Mouse (Mus musculus) midbrain, embryonic 16.5 days (tissue): ENCODE measurements around the gene Nlrp4c. TPM values are rescaled to one million over a fixed set of nuclear protein-coding genes. Genes with fewer than 3 reads are reported as not detected.
A peak's percentile ranks its signal among the peaks of the same experiment; 100 is the strongest.

ENCODE experiments used
- ATAC-seq: fragments of 200-750 bp; cut with Nextera tagmentation; 2 replicates; pipeline ENCODE4 v1.8.0; 2017; ENCODE audit warnings: moderate TSS enrichment
- H3K27ac ChIP-seq: fragments of 300-500 bp; sonication (generic); 2 replicates; pipeline ENCODE4 v1.5.1; 2014; ENCODE audit warnings: mild to moderate bottlenecking, low read length, mixed read lengths
- H3K27me3 ChIP-seq: fragments of 300-500 bp; sonication (generic); 2 replicates; pipeline ENCODE4 v1.6.1; 2014; ENCODE audit warnings: low read depth, low read length, mixed read lengths; ENCODE audit not compliant: control insufficient read depth, insufficient read depth
- H3K36me3 ChIP-seq: fragments of 300-500 bp; sonication (generic); 2 replicates; pipeline ENCODE4 v1.6.1; 2014; ENCODE audit warnings: mild to moderate bottlenecking, low read length, moderate library complexity, mixed read lengths; ENCODE audit not compliant: control insufficient read depth, insufficient read depth
- H3K4me1 ChIP-seq: fragments of 300-500 bp; sonication (generic); 2 replicates; pipeline ENCODE4 v1.6.1; 2014; ENCODE audit warnings: mild to moderate bottlenecking, low read length, mixed read lengths; ENCODE audit not compliant: control insufficient read depth, insufficient read depth
- H3K4me2 ChIP-seq: fragments of 300-500 bp; sonication (generic); 2 replicates; pipeline ENCODE4 v1.6.1; 2014; ENCODE audit warnings: mild to moderate bottlenecking, low read length, mixed read lengths
- H3K4me3 ChIP-seq: fragments of 300-500 bp; sonication (generic); 2 replicates; pipeline ENCODE4 v1.5.1; 2014; ENCODE audit warnings: low read depth, mild to moderate bottlenecking, low read length, moderate library complexity, mixed read lengths
- H3K9ac ChIP-seq: fragments of 300-500 bp; sonication (generic); 2 replicates; pipeline ENCODE4 v1.6.1; 2014; ENCODE audit warnings: low read depth, low read length, mixed read lengths
- H3K9me3 ChIP-seq: fragments of 300-500 bp; sonication (generic); replicated peaks from 2 replicates; pipeline ENCODE4 v1.6.1; 2014; ENCODE audit warnings: mild to moderate bottlenecking, low read length, mixed read lengths; ENCODE audit not compliant: control insufficient read depth, poor library complexity, severe bottlenecking
- WGBS: fragments of 180-500 bp; shearing (Covaris S2); extraction: QIAGEN DNeasy Blood & Tissue Kit; methylation state at CpG from one replicate; pipeline ENCODE4 v1.1.7; 2014; 5-methylcytosine and 5-hydroxymethylcytosine counted together
- polyA plus RNA-seq: library from polyadenylated mRNA; unstranded; fragments of >200 nt; fragmentation: Nextera tagmentation; extraction: Ambion mirVana; gene quantifications from 2 replicates; pipeline ENCODE4 v1.2.1, GENCODE M21; 2015

Gene Nlrp4c
- polyA plus RNA-seq, 1 experiment from 2014 or later: not detected

DNA sequence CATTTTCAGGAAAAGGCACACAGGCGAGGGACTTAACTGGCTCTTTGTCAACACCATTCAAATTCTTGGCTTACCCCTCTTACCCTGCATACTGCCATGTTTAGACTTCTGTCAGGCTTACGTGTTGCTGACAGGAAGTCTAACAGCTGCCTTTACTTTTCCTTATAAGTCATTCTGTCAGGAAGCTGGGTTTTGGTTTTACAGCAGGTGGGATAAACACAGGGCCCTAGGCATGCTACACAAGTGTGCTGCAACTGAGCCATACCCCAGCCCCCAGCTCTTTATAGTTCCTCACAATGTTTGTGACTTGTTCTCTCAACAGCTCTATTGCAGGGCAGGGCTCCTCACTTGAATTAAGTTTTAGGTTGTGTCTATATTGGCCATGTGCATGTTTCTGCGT lies 94.3 kb downstream of the Nlrp4c start:
- no peaks in the 10 kb centered on the region for H3K27me3 ChIP-seq
- 88% methylated on average over 3 of the region's 3 CpGs for WGBS
- no peaks in the 10 kb centered on the region; the same call in 1 of the 2 replicates for H3K36me3 ChIP-seq
- H3K9ac ChIP-seq: no peak overlapping the region
- H3K4me2 ChIP-seq: no peak overlapping the region
- H3K4me1 ChIP-seq: peaks cover 4% of the 10 kb centered on the region; the same call in 1 of the 2 replicates
- no peak overlapping the region for H3K4me3 ChIP-seq
- H3K9me3 ChIP-seq: no peaks in the 10 kb centered on the region
- no peak for ATAC-seq
- H3K27ac ChIP-seq: no peak overlapping the region

DNA sequence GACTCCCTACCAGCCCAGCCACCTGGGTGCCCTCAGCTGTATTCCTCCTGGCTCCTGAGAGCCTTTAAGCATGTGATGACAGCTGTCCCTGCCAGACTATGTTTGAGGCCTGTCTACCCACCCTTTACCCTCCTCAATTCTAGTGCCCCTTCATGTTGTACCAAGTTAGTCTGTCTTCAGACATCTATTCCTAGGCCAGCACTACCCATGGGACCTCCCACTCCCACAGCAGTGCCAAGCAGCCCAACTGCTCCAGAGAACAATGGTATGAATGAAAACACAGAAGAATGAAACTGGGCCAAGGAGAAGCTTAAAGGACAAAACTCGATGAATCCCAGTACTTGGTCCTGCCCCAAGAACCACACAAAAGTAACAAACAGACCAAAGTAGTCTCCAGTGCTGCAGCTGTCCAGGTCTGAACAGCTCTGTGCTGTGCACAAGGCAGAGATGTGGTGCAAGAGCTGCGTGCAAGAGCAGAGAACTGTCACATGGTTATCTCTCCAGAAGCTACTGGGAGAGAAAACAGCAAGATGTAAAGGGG lies 99.1 kb downstream of the Nlrp4c start:
- H3K36me3 ChIP-seq: no peaks in the 10 kb centered on the region
- H3K4me1 ChIP-seq: peaks cover 7% of the 10 kb centered on the region; the same call in 1 of the 2 replicates
- H3K9ac ChIP-seq: no peak overlapping the region
- no peaks in the 10 kb centered on the region for H3K9me3 ChIP-seq
- H3K4me3 ChIP-seq: no peak overlapping the region
- H3K4me2 ChIP-seq: no peak overlapping the region
- peak; percentile 47; the same call in 1 of the 2 replicates for ATAC-seq
- H3K27me3 ChIP-seq: no peaks in the 10 kb centered on the region
- WGBS: 80% methylated on average over 2 of the region's 2 CpGs
- no peak overlapping the region for H3K27ac ChIP-seq

DNA sequence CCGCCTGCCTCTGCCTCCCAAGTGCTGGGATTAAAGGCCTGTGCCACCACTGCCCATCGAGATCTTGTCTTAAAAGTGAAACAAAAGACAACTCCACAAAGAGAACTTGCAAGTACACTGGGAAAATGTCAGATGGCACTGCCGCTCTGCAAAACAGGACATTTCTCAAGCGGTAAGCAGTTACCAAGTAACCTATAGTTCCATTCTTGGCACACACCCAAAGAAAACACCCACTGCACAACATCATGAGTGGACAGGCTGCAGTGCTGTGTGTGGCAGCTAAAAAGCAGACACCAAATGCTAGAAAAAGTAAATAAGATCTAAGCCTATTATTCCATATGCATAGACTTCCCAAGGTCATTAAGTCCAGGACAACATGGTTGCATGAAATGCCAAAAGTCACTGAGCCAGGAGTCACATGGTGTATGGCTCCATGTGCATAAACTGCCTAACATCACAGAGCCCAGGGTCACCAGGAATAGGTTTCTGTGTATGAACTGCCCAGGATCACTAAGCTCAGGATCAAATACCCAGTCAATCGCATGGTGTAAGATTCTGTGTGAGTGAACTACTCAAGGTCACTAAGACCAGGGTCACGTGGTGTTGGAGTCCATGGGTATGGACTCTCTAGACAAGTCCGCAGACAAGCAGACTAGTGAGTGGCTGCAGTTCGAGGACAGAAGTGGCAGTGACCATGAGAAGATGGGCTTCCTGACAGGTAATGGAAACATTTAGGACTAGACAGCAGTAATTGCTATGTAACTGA lies 100.6 kb downstream of the Nlrp4c start:
- peaks cover 7% of the 10 kb centered on the region; the same call in 1 of the 2 replicates for H3K4me1 ChIP-seq
- ATAC-seq: no peak
- H3K4me3 ChIP-seq: no peak overlapping the region
- H3K27me3 ChIP-seq: no peaks in the 10 kb centered on the region
- no peaks in the 10 kb centered on the region for H3K9me3 ChIP-seq
- H3K36me3 ChIP-seq: no peaks in the 10 kb centered on the region
- no peak overlapping the region for H3K4me2 ChIP-seq
- no peak overlapping the region for H3K9ac ChIP-seq
- 84% methylated on average over 8 of the region's 8 CpGs for WGBS
- no peak overlapping the region for H3K27ac ChIP-seq

DNA sequence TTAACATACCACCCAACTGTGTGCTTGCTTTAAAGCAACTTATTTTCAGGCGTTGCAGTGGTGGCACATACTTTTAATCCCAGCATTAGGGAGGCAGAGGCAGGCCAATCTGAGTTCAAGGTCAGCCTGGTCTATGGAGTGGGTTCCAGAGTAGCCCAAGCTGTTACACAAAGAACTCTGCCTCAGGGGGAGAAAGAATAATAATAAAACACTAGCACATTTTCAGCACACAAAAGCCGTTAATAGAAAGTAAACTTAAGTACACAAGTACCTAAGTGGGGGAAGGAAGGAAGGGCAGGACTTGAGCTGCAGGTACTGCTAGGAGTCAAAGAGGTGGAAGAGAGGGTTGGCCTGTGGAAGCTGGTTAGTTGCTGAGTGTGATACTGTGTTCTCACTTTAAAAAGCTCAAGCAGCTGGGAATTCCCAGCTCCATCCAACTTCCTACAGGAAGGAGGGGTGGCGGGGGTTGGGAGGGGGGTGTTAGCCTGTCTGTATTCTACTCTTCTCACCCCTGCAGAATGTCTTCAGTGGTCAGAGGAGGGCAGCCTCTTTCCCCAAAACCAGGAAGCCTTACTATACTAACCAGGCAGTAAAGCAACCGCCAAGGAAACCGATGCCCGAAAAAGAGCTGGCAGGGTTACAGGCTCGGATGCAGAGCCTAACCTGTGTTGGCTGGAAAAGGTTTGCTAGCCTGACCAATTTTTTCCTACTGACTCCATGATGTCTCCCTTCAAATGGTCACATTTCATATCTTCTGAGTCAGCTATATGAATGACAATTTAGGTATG lies 101.4 kb downstream of the Nlrp4c start:
- no peak for ATAC-seq
- H3K36me3 ChIP-seq: no peaks in the 10 kb centered on the region
- H3K27me3 ChIP-seq: no peaks in the 10 kb centered on the region
- H3K9ac ChIP-seq: no peak overlapping the region
- peaks cover 7% of the 10 kb centered on the region; the same call in 1 of the 2 replicates for H3K4me1 ChIP-seq
- WGBS: 82% methylated on average over 7 of the region's 7 CpGs
- no peak overlapping the region for H3K27ac ChIP-seq
- no peaks in the 10 kb centered on the region for H3K9me3 ChIP-seq
- no peak overlapping the region for H3K4me3 ChIP-seq
- no peak overlapping the region for H3K4me2 ChIP-seq

DNA sequence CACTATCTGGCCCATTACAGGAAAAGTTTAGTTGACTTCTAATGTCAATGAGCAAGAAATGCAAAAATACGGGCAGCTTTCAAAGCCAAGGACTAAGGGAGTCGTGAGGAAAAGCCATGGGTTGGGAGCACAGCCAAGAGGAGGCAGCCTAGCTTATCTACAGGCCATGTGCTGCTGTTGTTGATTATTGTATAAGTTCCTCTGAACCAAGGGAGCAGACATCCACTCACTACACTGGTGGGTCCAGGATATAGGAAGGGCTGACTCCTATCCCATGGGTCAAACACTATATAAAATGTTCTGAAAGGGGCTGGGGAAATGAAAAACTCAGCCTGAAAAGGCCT lies 102.0 kb downstream of the Nlrp4c start:
- H3K36me3 ChIP-seq: no peaks in the 10 kb centered on the region
- H3K4me1 ChIP-seq: peaks cover 7% of the 10 kb centered on the region; the same call in 1 of the 2 replicates
- no peak overlapping the region for H3K4me2 ChIP-seq
- no peak for ATAC-seq
- WGBS: 72% methylated on average over 2 of the region's 2 CpGs
- H3K27me3 ChIP-seq: no peaks in the 10 kb centered on the region
- no peak overlapping the region for H3K27ac ChIP-seq
- no peaks in the 10 kb centered on the region for H3K9me3 ChIP-seq
- no peak overlapping the region for H3K4me3 ChIP-seq
- no peak overlapping the region for H3K9ac ChIP-seq

DNA sequence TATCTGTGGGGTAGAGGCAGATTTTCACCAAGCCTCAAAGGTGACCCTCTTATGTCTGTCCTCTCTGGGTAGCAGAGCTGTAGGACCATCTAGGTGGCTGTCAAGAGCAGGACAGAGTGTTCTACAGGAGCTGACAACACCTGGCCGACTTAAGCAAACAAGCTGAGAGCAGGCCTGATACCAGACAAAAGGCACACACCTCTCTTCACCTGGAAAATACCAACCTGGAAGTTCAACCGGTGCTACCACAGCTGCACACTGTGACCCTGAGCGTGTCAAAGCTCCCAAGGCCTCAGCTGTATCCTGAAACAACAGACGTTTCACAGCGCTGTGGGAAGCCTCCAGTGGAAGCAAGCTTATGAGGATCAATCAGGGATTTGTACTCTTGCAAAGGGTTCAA lies 102.7 kb downstream of the Nlrp4c start:
- H3K4me1 ChIP-seq: peaks cover 7% of the 10 kb centered on the region; the same call in 1 of the 2 replicates
- no peak overlapping the region for H3K4me2 ChIP-seq
- no peaks in the 10 kb centered on the region for H3K9me3 ChIP-seq
- WGBS: 83% methylated on average over 5 of the region's 5 CpGs
- no peak overlapping the region for H3K27ac ChIP-seq
- H3K9ac ChIP-seq: no peak overlapping the region
- H3K4me3 ChIP-seq: no peak overlapping the region
- ATAC-seq: no peak
- H3K36me3 ChIP-seq: no peaks in the 10 kb centered on the region
- no peaks in the 10 kb centered on the region for H3K27me3 ChIP-seq

DNA sequence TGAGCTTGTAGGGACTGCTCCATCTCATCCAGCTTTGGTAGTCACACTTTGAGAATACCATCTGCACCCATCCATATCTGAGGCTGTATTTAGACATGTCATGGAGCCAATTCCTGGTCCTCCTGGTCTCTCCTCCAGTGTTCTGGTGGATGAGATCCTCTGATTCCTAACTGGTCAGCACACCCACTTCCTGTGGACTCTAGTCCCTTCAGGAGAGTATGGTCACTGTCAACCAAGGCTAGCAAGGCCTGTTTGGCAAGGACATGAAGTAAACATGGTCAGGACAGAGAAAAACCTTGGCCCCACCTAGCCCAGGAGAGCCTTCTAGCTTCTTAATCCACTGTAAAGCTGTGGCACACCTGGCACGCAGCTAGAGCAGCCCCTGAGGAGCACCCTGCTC lies 106.3 kb downstream of the Nlrp4c start:
- H3K4me3 ChIP-seq: no peak overlapping the region
- no peak overlapping the region for H3K27ac ChIP-seq
- H3K4me1 ChIP-seq: peaks cover 14% of the 10 kb centered on the region
- H3K4me2 ChIP-seq: no peak overlapping the region
- H3K36me3 ChIP-seq: no peaks in the 10 kb centered on the region
- no peaks in the 10 kb centered on the region for H3K27me3 ChIP-seq
- no peak overlapping the region for H3K9ac ChIP-seq
- no peak for ATAC-seq
- 95% methylated on average over 1 of the region's 1 CpGs for WGBS
- H3K9me3 ChIP-seq: no peaks in the 10 kb centered on the region

DNA sequence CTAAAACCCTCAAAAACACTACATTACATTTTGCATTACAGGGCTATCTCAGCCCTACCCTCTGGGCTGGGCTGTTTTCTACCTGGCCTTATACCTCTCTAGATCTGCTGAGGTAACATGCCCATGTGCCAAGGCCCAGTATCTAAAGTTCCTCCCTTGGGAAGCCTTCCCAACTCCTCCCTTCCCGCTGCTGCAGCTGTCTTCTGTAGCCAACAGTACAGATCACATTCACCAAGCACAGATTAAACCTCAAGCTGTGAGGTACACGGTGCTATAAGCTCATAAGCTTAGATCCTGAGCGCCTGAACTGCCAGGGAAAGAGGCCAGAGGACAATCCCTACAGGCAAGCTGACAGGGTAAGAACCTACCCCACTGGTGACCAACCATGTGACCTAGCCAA lies 107.1 kb downstream of the Nlrp4c start:
- Histone ChIP-seq H3K9ac (no peak overlapping the region), H3K27me3 (no peaks in the 10 kb centered on the region), H3K27ac (no peak overlapping the region), H3K4me3 (no peak overlapping the region), H3K4me2 (no peak overlapping the region), H3K4me1 (peaks cover 20% of the 10 kb centered on the region), H3K36me3 (no peaks in the 10 kb centered on the region), H3K9me3 (no peaks in the 10 kb centered on the region)
- ATAC-seq: no peak
- 72% methylated on average over 3 of the region's 3 CpGs for WGBS

DNA sequence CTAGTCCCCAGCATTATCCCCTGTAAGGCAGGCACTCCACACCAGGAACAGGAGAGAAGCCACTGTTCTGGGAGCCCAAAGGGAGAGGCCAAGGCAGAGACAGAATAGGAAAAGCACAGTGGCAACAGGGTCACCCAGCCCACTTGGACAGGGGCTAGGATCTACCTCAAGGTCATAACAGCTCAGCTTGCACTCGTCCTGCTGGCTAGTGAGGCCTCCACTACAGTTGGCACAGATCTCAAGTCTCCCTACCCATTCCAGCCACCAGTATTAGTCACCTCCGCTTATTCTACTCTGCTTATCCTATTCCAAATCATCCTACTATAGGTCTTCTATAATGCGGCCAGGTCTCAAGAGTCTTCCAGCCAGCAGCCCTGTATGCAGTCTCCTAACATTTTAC lies 108.2 kb downstream of the Nlrp4c start:
- no peaks in the 10 kb centered on the region for H3K9me3 ChIP-seq
- no peak overlapping the region for H3K4me2 ChIP-seq
- ATAC-seq: no peak
- no peak overlapping the region for H3K9ac ChIP-seq
- no peaks in the 10 kb centered on the region for H3K36me3 ChIP-seq
- 96% methylated on average over 3 of the region's 3 CpGs for WGBS
- no peak overlapping the region for H3K27ac ChIP-seq
- no peak overlapping the region for H3K4me3 ChIP-seq
- no peaks in the 10 kb centered on the region for H3K27me3 ChIP-seq
- peaks cover 20% of the 10 kb centered on the region for H3K4me1 ChIP-seq
